Mouse (Mus musculus): ENCODE data around the gene Ndufa7. TPM values are rescaled to one million over a fixed set of nuclear protein-coding genes. Genes with fewer than 3 reads are reported as not detected.
A peak's percentile ranks its signal among the peaks of the same experiment; 100 is the strongest.

The Ndufa7 gene
- polyA plus RNA-seq, 1 experiment = 406 TPM

DNA sequence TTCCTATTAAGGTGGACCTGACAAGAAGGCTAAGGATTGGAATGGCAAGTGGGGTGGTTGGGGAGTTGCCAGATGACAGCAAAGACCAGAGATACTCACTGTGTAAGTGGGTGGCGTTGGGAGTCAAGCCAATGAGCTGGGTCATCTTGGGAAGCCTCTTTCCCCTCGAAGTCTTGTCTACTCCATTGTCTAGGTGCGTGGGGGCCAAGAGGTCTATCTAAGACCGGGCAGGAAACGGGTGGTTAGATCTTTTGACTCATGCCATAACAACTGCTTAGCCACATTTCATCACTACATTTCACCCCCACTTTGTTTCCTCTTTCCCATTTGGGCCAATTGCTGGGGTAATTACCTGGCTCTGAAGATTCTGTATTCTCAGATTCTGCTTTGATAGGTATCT is 43.9 kb upstream of the Ndufa7 start:
- TF ChIP-seq POLR2A (IDR thresholded peaks at IDR 0.05; ENCODE audit: insufficient read depth, low read length) (no peak), EP300 (IDR thresholded peaks at IDR 0.05; ENCODE audit: insufficient read depth, low read depth, low read length) (no peak)
- H3K9ac ChIP-seq (ENCODE audit: low read depth, poor library complexity, severe bottlenecking) = peak overlapping the region; percentile 37
- H3K36me3 ChIP-seq (ENCODE audit: control insufficient read depth, insufficient read depth, low read length, poor library complexity, severe bottlenecking) = peaks cover 13% of the 10 kb centered on the region
- peak overlapping the region; percentile 66 for H3K4me3 ChIP-seq (ENCODE audit: low read depth, low read length)
- no peak overlapping the region for H3K27ac ChIP-seq (ENCODE audit: insufficient read depth, low read length)
- no peaks in the 10 kb centered on the region for H3K9me3 ChIP-seq (replicated peaks; ENCODE audit: control insufficient read depth, insufficient read depth, low read length, poor library complexity, severe bottlenecking)
- no peaks in the 10 kb centered on the region for H3K27me3 ChIP-seq (ENCODE audit: control insufficient read depth, insufficient read depth, low read length, poor library complexity, severe bottlenecking)
- H3K4me1 ChIP-seq (ENCODE audit: control insufficient read depth, insufficient read depth, low read length) = peaks cover 10% of the 10 kb centered on the region

GRCm38 (mm10) chr17:33781124-33781977 is 43.0 kb upstream of the Ndufa7 start, which contains the start of gene Angptl4:
TSS of gene Angptl4 (minus strand) at chr17:33781830.
- no peaks in the 10 kb centered on the region for H3K9me3 ChIP-seq (replicated peaks; ENCODE audit: control insufficient read depth, insufficient read depth, low read length, poor library complexity, severe bottlenecking)
- no peak within 1 kb of the TSS for H3K27ac ChIP-seq (ENCODE audit: insufficient read depth, low read length)
- TF ChIP-seq POLR2A (IDR thresholded peaks at IDR 0.05; ENCODE audit: insufficient read depth, low read length) = no peak
- TF ChIP-seq CTCF (IDR thresholded peaks at IDR 0.05; ENCODE audit: low read depth, low read length) = no peak
- TF ChIP-seq EP300 (IDR thresholded peaks at IDR 0.05; ENCODE audit: insufficient read depth, low read depth, low read length) = no peak
- H3K4me1 ChIP-seq (ENCODE audit: control insufficient read depth, insufficient read depth, low read length) = peaks cover 10% of the 10 kb centered on the region
- peaks cover 9% of the 10 kb centered on the region for H3K36me3 ChIP-seq (ENCODE audit: control insufficient read depth, insufficient read depth, low read length, poor library complexity, severe bottlenecking)
- H3K4me3 ChIP-seq (ENCODE audit: low read depth, low read length) = peak within 1 kb of the TSS; percentile 66
- no peaks in the 10 kb centered on the region for H3K27me3 ChIP-seq (ENCODE audit: control insufficient read depth, insufficient read depth, low read length, poor library complexity, severe bottlenecking)
- H3K9ac ChIP-seq (ENCODE audit: low read depth, poor library complexity, severe bottlenecking) = peak within 1 kb of the TSS; percentile 37

- no peak overlapping the region for H3K27ac ChIP-seq (ENCODE audit: insufficient read depth, low read length)
- peak overlapping the region; percentile 37 for H3K9ac ChIP-seq (ENCODE audit: low read depth, poor library complexity, severe bottlenecking)
- peaks cover 10% of the 10 kb centered on the region for H3K4me1 ChIP-seq (ENCODE audit: control insufficient read depth, insufficient read depth, low read length)
- no peaks in the 10 kb centered on the region for H3K9me3 ChIP-seq (replicated peaks; ENCODE audit: control insufficient read depth, insufficient read depth, low read length, poor library complexity, severe bottlenecking)
- no peaks in the 10 kb centered on the region for H3K27me3 ChIP-seq (ENCODE audit: control insufficient read depth, insufficient read depth, low read length, poor library complexity, severe bottlenecking)
- H3K4me3 ChIP-seq (ENCODE audit: low read depth, low read length) = peak overlapping the region; percentile 66
- TF ChIP-seq POLR2A (IDR thresholded peaks at IDR 0.05; ENCODE audit: insufficient read depth, low read length) (no peak), EP300 (IDR thresholded peaks at IDR 0.05; ENCODE audit: insufficient read depth, low read depth, low read length) (no peak), CTCF (IDR thresholded peaks at IDR 0.05; ENCODE audit: low read depth, low read length) (no peak)
- H3K36me3 ChIP-seq (ENCODE audit: control insufficient read depth, insufficient read depth, low read length, poor library complexity, severe bottlenecking) = peaks cover 3% of the 10 kb centered on the region
Measured at GRCm38 (mm10) chr17:33782067-33782466, 42.3 kb upstream of the Ndufa7 start.

- Histone ChIP-seq H3K4me3 (ENCODE audit: low read depth, low read length) (no peak overlapping the region), H3K4me1 (ENCODE audit: control insufficient read depth, insufficient read depth, low read length) (peaks cover 10% of the 10 kb centered on the region), H3K27me3 (ENCODE audit: control insufficient read depth, insufficient read depth, low read length, poor library complexity, severe bottlenecking) (no peaks in the 10 kb centered on the region), H3K9me3 (replicated peaks; ENCODE audit: control insufficient read depth, insufficient read depth, low read length, poor library complexity, severe bottlenecking) (no peaks in the 10 kb centered on the region), H3K27ac (ENCODE audit: insufficient read depth, low read length) (no peak overlapping the region), H3K9ac (ENCODE audit: low read depth, poor library complexity, severe bottlenecking) (no peak overlapping the region), H3K36me3 (ENCODE audit: control insufficient read depth, insufficient read depth, low read length, poor library complexity, severe bottlenecking) (no peaks in the 10 kb centered on the region; the same call in 1 of the 2 replicates)
- no peak for TF ChIP-seq CTCF (IDR thresholded peaks at IDR 0.05; ENCODE audit: low read depth, low read length)
- no peak for TF ChIP-seq POLR2A (IDR thresholded peaks at IDR 0.05; ENCODE audit: insufficient read depth, low read length)
- TF ChIP-seq EP300 (IDR thresholded peaks at IDR 0.05; ENCODE audit: insufficient read depth, low read depth, low read length) = no peak
Measured at GRCm38 (mm10) chr17:33783408-33783807, 41.0 kb upstream of the Ndufa7 start.

DNA sequence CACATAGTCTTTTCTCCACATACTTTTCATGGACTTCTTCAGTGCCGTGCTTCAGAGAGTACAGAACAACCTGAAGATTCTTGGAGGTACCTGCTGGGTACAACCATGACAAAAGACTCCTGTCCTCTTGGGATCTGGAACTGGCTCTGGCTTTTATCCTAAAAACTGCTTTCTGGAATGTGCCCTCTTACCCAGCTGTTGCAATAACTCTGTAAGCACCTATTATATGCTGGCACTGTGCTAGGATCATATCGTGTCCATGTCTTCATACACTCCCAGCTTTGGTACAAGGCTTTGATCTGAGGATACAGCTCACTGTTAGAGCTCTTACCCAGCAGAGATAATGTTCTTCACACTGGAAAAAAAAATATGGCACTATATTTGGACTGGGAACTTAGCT is 39.4 kb upstream of the Ndufa7 start:
- Histone ChIP-seq H3K4me3 (ENCODE audit: low read depth, low read length) (no peak overlapping the region), H3K27me3 (ENCODE audit: control insufficient read depth, insufficient read depth, low read length, poor library complexity, severe bottlenecking) (no peaks in the 10 kb centered on the region), H3K36me3 (ENCODE audit: control insufficient read depth, insufficient read depth, low read length, poor library complexity, severe bottlenecking) (no peaks in the 10 kb centered on the region), H3K9me3 (replicated peaks; ENCODE audit: control insufficient read depth, insufficient read depth, low read length, poor library complexity, severe bottlenecking) (no peaks in the 10 kb centered on the region), H3K4me1 (ENCODE audit: control insufficient read depth, insufficient read depth, low read length) (peaks cover 3% of the 10 kb centered on the region), H3K9ac (ENCODE audit: low read depth, poor library complexity, severe bottlenecking) (no peak overlapping the region), H3K27ac (ENCODE audit: insufficient read depth, low read length) (no peak overlapping the region)
- TF ChIP-seq CTCF (IDR thresholded peaks at IDR 0.05; ENCODE audit: low read depth, low read length) = no peak

DNA sequence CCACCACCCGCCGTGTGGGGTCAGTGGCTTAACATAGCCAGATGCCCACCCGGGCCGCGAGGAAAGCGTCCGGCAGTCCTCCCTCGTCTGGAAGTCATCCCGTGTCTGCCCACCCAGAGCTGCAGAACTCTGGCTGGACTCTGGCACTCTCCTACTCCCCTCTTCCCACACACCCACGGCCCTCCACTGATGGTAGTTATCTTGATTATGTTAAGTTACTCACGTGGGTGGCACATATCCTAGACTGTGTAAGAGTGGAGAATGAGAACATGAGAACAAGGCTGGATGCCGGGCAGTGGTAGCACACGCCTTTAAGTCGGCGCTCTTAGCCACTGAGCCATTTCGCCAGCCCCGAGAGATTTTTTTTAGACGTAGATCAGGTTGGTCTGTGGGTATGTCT is 38.0 kb upstream of the Ndufa7 start:
- Histone ChIP-seq H3K36me3 (ENCODE audit: control insufficient read depth, insufficient read depth, low read length, poor library complexity, severe bottlenecking) (no peaks in the 10 kb centered on the region), H3K9ac (ENCODE audit: low read depth, poor library complexity, severe bottlenecking) (no peak overlapping the region), H3K4me1 (ENCODE audit: control insufficient read depth, insufficient read depth, low read length) (peaks cover 3% of the 10 kb centered on the region), H3K27me3 (ENCODE audit: control insufficient read depth, insufficient read depth, low read length, poor library complexity, severe bottlenecking) (no peaks in the 10 kb centered on the region), H3K9me3 (replicated peaks; ENCODE audit: control insufficient read depth, insufficient read depth, low read length, poor library complexity, severe bottlenecking) (no peaks in the 10 kb centered on the region), H3K27ac (ENCODE audit: insufficient read depth, low read length) (no peak overlapping the region), H3K4me3 (ENCODE audit: low read depth, low read length) (no peak overlapping the region)
- no peak for TF ChIP-seq CTCF (IDR thresholded peaks at IDR 0.05; ENCODE audit: low read depth, low read length)
- no peak for TF ChIP-seq EP300 (IDR thresholded peaks at IDR 0.05; ENCODE audit: insufficient read depth, low read depth, low read length)
- no peak for TF ChIP-seq POLR2A (IDR thresholded peaks at IDR 0.05; ENCODE audit: insufficient read depth, low read length)

Measured in ES-Bruce4 (cell line).